Mouse (Mus musculus) heart, postnatal 4 days (tissue): ENCODE measurements at regions not wholly inside any gene's neighbourhood (a gene's known extent, or its start where the extent isn't known, plus 50 kb on each side); places are given as distances from the start of the nearest gene placed in this dataset.
A peak's percentile ranks its signal among the peaks of the same experiment; 100 is the strongest.
"Not testable (repeated sequence)": the region's sequence is repeated elsewhere in the genome, so short reads cannot be mapped to it uniquely, and the experiment has no call there.

Experiments used
- DNase-seq: peaks from one replicate; pipeline ENCODE4 v3.0.0; 2021

- DNase-seq, result no peak
These were observed 505.4 kb downstream of the Sema5a start for GRCm38 (mm10) chr15:32749971-32750370.

- DNase-seq, result no peak
These were observed 507.4 kb downstream of the Sema5a start for GRCm38 (mm10) chr15:32751991-32752390.

DNA sequence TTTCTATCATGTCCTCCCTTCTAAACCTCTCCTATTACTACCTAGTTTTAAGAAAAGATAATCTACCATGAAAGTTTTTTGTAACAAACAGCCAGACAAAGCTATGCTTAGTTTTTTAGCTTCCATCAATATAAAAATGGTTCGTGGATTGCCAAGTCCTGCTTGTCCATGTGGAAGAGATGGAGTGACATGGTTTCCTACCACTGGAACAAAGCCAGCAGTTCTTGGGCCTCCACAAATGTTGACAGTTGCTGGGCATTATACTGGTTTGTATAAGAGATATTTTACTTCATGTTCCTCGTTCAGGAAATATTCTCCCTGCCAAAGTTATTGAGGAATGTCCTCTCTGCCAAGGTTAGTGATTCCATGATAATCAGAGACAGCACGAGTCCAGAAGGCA, 515.5 kb downstream of the Sema5a start:
- no peak for DNase-seq

DNA sequence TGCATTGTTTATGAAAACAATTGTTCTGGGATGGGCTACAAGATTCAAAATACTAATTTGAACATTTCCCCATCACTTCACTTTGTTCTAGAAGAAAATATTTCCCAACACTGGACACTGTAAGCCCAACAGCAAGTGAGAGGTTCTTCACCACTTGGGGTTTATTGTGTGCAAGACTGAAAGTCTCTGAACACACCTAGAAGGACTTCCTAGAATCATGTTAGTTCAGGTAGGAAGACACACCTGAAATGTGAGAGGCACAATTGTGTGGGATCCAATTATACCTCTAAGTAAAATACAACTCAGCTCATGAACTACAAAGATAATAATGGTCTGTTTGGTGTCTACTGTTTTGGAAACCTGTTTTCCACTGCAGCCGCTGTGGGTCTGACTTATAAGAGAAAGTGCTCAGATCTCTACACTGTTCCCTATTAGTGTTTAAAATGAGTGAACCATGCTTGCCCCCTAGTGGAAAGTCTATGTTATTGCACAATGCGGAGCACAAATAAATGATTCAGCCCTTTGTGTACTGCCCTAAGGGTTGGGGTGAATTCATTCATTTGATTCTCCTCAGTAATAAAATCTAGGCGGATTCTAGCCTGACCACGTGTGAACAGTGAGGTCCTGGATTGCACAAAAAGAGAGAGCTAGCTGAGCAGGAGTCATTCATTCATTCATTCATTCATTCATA, 521.5 kb downstream of the Sema5a start:
- peak; percentile 34 for DNase-seq

- no peak for DNase-seq
These were observed 522.3 kb downstream of the Sema5a start for GRCm38 (mm10) chr15:32766746-32767471.

- DNase-seq, result not testable (repeated sequence)
These were observed 533.6 kb downstream of the Sema5a start for GRCm38 (mm10) chr15:32778226-32778598.

DNA sequence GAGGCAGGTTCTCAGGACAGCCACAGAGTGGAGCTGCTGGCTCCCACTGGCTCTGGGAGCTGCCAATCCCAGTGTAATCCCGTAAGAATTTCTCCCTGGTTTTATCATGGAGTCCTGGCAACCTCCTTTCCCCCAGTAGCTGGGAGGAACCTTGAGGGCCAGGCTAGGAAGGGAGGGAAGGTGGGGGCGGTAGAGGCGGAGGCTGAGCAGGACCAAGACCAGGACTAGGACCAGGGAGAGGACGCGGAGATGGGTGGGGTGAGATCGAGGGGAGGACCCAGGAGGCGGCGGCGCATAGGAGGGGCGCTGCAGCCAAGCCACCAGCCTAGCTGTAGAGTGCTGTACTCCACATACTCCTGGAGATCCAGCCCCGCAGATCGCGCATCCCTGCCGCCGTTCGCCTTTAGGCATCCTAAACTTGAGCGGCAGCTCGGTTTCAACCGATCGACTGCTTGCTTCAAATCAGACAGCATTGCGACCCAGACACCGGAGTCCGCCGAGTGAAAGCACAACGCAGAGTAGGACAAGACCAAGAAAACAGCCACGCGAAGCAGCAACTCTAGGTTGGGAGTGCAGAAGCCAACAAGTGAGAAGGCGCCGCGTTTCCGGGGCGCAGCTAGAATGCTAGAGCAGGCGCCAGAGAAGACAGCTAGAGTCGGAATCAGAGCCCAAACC, 534.1 kb downstream of the Sema5a start:
- peak; percentile 78 for DNase-seq

- not testable (repeated sequence) for DNase-seq
These were observed 534.6 kb downstream of the Sema5a start for GRCm38 (mm10) chr15:32779274-32779615.

- not testable (repeated sequence) for DNase-seq
These were observed 537.0 kb downstream of the Sema5a start for GRCm38 (mm10) chr15:32781609-32782008.

- no peak for DNase-seq
These were observed 554.6 kb downstream of the Sema5a start for GRCm38 (mm10) chr15:32799222-32799621.

GRCm38 (mm10) chr15:32810849-32811632, 566.4 kb downstream of the Sema5a start:
- DNase-seq, result no peak

GRCm38 (mm10) chr15:32839966-32840365, 595.4 kb downstream of the Sema5a start:
- no peak for DNase-seq
